Mouse (Mus musculus) embryonic facial prominence, embryonic 14.5 days (tissue): ENCODE measurements at regions not wholly inside any gene's neighbourhood (a gene's known extent, or its start where the extent isn't known, plus 50 kb on each side); places are given as distances from the start of the nearest gene placed in this dataset.

ENCODE experiments used
- ATAC-seq: fragments of 200-750 bp; cut with Nextera tagmentation; 2 replicates; pipeline ENCODE4 v1.8.0; 2017; ENCODE audit warnings: low read depth, moderate number of reproducible peaks, moderate TSS enrichment
- DNase-seq: peaks from one replicate; pipeline ENCODE4 v3.0.0-alpha.2; 2015; ENCODE audit warnings: low spot score
- H3K27ac ChIP-seq: fragments of 300-500 bp; sonication (generic); replicated peaks from 2 replicates; pipeline ENCODE4 v1.5.1; 2014; ENCODE audit warnings: low read depth, mild to moderate bottlenecking, low read length, moderate library complexity
- H3K27me3 ChIP-seq: fragments of 300-500 bp; sonication (generic); replicated peaks from 2 replicates; pipeline ENCODE4 v1.6.1; 2014; ENCODE audit warnings: low read length; ENCODE audit not compliant: control insufficient read depth, insufficient read depth
- H3K36me3 ChIP-seq: fragments of 300-500 bp; sonication (generic); 2 replicates; pipeline ENCODE4 v1.6.1; 2014; ENCODE audit warnings: low read length, mixed read lengths; ENCODE audit not compliant: control insufficient read depth, insufficient read depth
- H3K4me1 ChIP-seq: fragments of 300-500 bp; sonication (generic); 2 replicates; pipeline ENCODE4 v1.6.1; 2014; ENCODE audit warnings: antibody characterized with exemption, low read length; ENCODE audit not compliant: control insufficient read depth, insufficient read depth
- H3K4me2 ChIP-seq: fragments of 300-500 bp; sonication (generic); 2 replicates; pipeline ENCODE4 v1.6.1; 2014; ENCODE audit warnings: low read depth, mild to moderate bottlenecking, low read length, moderate library complexity, mixed read lengths
- H3K4me3 ChIP-seq: fragments of 300-500 bp; sonication (generic); 2 replicates; pipeline ENCODE4 v1.5.1; 2014; ENCODE audit warnings: low read depth, mild to moderate bottlenecking, low read length
- H3K9ac ChIP-seq: fragments of 300-500 bp; sonication (generic); 2 replicates; pipeline ENCODE4 v1.6.1; 2014; ENCODE audit warnings: low read depth, mild to moderate bottlenecking, low read length, moderate library complexity, mixed read lengths
- H3K9me3 ChIP-seq: fragments of 300-500 bp; sonication (generic); 2 replicates; pipeline ENCODE4 v1.6.1; 2016; ENCODE audit warnings: low read length; ENCODE audit not compliant: control insufficient read depth
- WGBS: fragments of 180-500 bp; shearing (Covaris S2); extraction: QIAGEN DNeasy Blood & Tissue Kit; methylation state at CpG from one replicate; pipeline ENCODE4 v1.1.7; 2014; 5-methylcytosine and 5-hydroxymethylcytosine counted together

- no peak overlapping the region for H3K4me3 ChIP-seq
- DNase-seq (peak; percentile 50), ATAC-seq (no peak)
- no peak overlapping the region for H3K4me2 ChIP-seq
- no peaks in the 10 kb centered on the region for H3K4me1 ChIP-seq
- no peaks in the 10 kb centered on the region for H3K36me3 ChIP-seq
- no peaks in the 10 kb centered on the region for H3K9me3 ChIP-seq
- H3K9ac ChIP-seq, result no peak overlapping the region
- no peak overlapping the region for H3K27ac ChIP-seq
- peaks cover 11% of the 10 kb centered on the region; the same call in 1 of the 2 replicates for H3K27me3 ChIP-seq
- 64% methylated on average over 4 of the region's 4 CpGs for WGBS
Observed at GRCm38 (mm10) chrX:167152611-167153010, 56.5 kb downstream of the Tmsb4x start.

- ATAC-seq, result no peak
- peaks cover 7% of the 10 kb centered on the region for H3K27me3 ChIP-seq
- no peak overlapping the region for H3K9ac ChIP-seq
- no peak for DNase-seq
- no peak overlapping the region for H3K4me3 ChIP-seq
- 72% methylated on average over 3 of the region's 3 CpGs for WGBS
- H3K27ac ChIP-seq, result 0 out of 2 replicates have a peak overlapping the region, but pooled peaks have one; percentile 39
- H3K9me3 ChIP-seq, result no peaks in the 10 kb centered on the region
- no peaks in the 10 kb centered on the region for H3K4me1 ChIP-seq
- H3K4me2 ChIP-seq, result no peak overlapping the region
- H3K36me3 ChIP-seq, result no peaks in the 10 kb centered on the region
Observed at GRCm38 (mm10) chrX:167151341-167151740, 57.8 kb downstream of the Tmsb4x start.

GRCm38 (mm10) chrX:167149400-167149799, 59.7 kb downstream of the Tmsb4x start:
- DNase-seq (no peak), ATAC-seq (no peak)
- WGBS, result 87% methylated on average over 4 of the region's 4 CpGs
- H3K4me2 ChIP-seq, result no peak overlapping the region
- no peak overlapping the region for H3K4me3 ChIP-seq
- H3K9me3 ChIP-seq, result no peaks in the 10 kb centered on the region
- H3K4me1 ChIP-seq, result no peaks in the 10 kb centered on the region
- peaks cover 15% of the 10 kb centered on the region for H3K27me3 ChIP-seq
- no peak overlapping the region for H3K9ac ChIP-seq
- H3K27ac ChIP-seq, result no peak overlapping the region
- no peaks in the 10 kb centered on the region for H3K36me3 ChIP-seq

GRCm38 (mm10) chrX:167146513-167147360, 62.4 kb downstream of the Tmsb4x start:
- no peak for ATAC-seq

GRCm38 (mm10) chrX:167145508-167146182, 63.5 kb downstream of the Tmsb4x start:
- no peak overlapping the region for H3K4me3 ChIP-seq
- no peak overlapping the region for H3K4me2 ChIP-seq
- H3K9me3 ChIP-seq, result no peaks in the 10 kb centered on the region
- H3K27me3 ChIP-seq, result peaks cover 8% of the 10 kb centered on the region
- ATAC-seq, result no peak
- no peak for DNase-seq
- H3K36me3 ChIP-seq, result no peaks in the 10 kb centered on the region
- H3K27ac ChIP-seq, result no peak overlapping the region
- no peak overlapping the region for H3K9ac ChIP-seq
- no peaks in the 10 kb centered on the region for H3K4me1 ChIP-seq
- WGBS, result 75% methylated on average over 11 of the region's 11 CpGs

More at GRCm38 (mm10) chrX:167146513-167147360, 62.4 kb downstream of the Tmsb4x start:
- Histone ChIP-seq H3K9ac (no peak overlapping the region), H3K36me3 (no peaks in the 10 kb centered on the region), H3K4me1 (no peaks in the 10 kb centered on the region), H3K27ac (no peak overlapping the region), H3K9me3 (no peaks in the 10 kb centered on the region), H3K4me3 (no peak overlapping the region), H3K27me3 (peaks cover 13% of the 10 kb centered on the region), H3K4me2 (no peak overlapping the region)
- DNase-seq, result no peak
- 67% methylated on average over 8 of the region's 8 CpGs for WGBS

- WGBS, result 70% methylated on average over 2 of the region's 2 CpGs
- ATAC-seq (no peak), DNase-seq (no peak)
- H3K27ac ChIP-seq, result no peak overlapping the region
- H3K27me3 ChIP-seq, result peaks cover 19% of the 10 kb centered on the region; the same call in 1 of the 2 replicates
- no peak overlapping the region for H3K4me2 ChIP-seq
- no peak overlapping the region for H3K9ac ChIP-seq
- no peak overlapping the region for H3K4me3 ChIP-seq
- no peaks in the 10 kb centered on the region for H3K36me3 ChIP-seq
- no peaks in the 10 kb centered on the region for H3K4me1 ChIP-seq
- no peaks in the 10 kb centered on the region for H3K9me3 ChIP-seq
Observed at GRCm38 (mm10) chrX:167139110-167139509, 70.0 kb downstream of the Tmsb4x start.

GRCm38 (mm10) chrX:167134250-167134649, 74.9 kb downstream of the Tmsb4x start:
- DNase-seq, result no peak
- Histone ChIP-seq H3K9ac (no peak overlapping the region), H3K27ac (no peak overlapping the region), H3K9me3 (no peaks in the 10 kb centered on the region), H3K27me3 (peaks cover 25% of the 10 kb centered on the region), H3K4me3 (no peak overlapping the region), H3K4me1 (no peaks in the 10 kb centered on the region), H3K4me2 (no peak overlapping the region), H3K36me3 (no peaks in the 10 kb centered on the region)
- 86% methylated on average over 3 of the region's 3 CpGs for WGBS
- no peak for ATAC-seq

- no peak for DNase-seq
- Histone ChIP-seq H3K4me1 (no peaks in the 10 kb centered on the region), H3K9me3 (no peaks in the 10 kb centered on the region), H3K9ac (no peak overlapping the region), H3K4me2 (no peak overlapping the region), H3K4me3 (no peak overlapping the region), H3K27ac (no peak overlapping the region), H3K36me3 (no peaks in the 10 kb centered on the region), H3K27me3 (peaks cover 23% of the 10 kb centered on the region)
- 61% methylated on average over 4 of the region's 4 CpGs for WGBS
- no peak for ATAC-seq
Observed at GRCm38 (mm10) chrX:167132989-167133395, 76.1 kb downstream of the Tmsb4x start.
